Mouse (Mus musculus): Measurements from ENCODE around the gene Sntg2.

DNA sequence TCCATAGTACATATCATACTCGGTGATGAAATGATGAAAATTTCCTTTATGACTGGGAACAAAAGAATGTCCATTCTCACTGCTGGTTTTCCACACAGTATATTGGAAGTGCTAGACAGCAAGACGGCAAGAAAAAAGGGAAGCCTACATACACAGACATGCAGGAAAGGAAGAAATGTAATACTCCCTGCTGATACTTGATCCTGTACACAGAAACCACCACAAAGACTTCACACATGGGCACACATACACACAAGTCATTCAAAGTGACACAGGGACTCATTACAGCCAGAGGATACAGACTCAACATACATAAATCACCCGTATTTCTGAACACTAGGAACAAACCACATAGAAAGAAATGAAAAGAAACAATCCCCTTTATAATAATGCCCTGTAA lies 117.0 kb downstream of the Sntg2 start:
- TF ChIP-seq MYOD1 (IDR thresholded peaks at IDR 0.05; ENCODE audit: control insufficient read depth in 1 of 3, insufficient read length in 2 of 3, low read depth in 2 of 3) = no peak
- no peak for TF ChIP-seq POLR2A (IDR thresholded peaks at IDR 0.05; ENCODE audit: insufficient read length, low read depth)
- TF ChIP-seq MAX (IDR thresholded peaks at IDR 0.05; ENCODE audit: low read depth) = no peak
- TF ChIP-seq POLR2AphosphoS2 (IDR thresholded peaks at IDR 0.05; ENCODE audit: insufficient read length, low read depth) = no peak
- no peak for TF ChIP-seq TCF3 (IDR thresholded peaks at IDR 0.05; ENCODE audit: insufficient read length, low read depth)
- TF ChIP-seq USF1 (IDR thresholded peaks at IDR 0.05; ENCODE audit: low read depth) = no peak
- no peak for TF ChIP-seq MYOG (IDR thresholded peaks at IDR 0.05; ENCODE audit: control insufficient read depth in 1 of 3, insufficient read depth in 1 of 3, insufficient read length in 2 of 3, low read depth in 2 of 3)
- no peak for TF ChIP-seq REST (IDR thresholded peaks at IDR 0.05; ENCODE audit: insufficient read depth, insufficient read length)
- TF ChIP-seq CEBPB (IDR thresholded peaks at IDR 0.05; ENCODE audit: insufficient read depth, poor library complexity, severe bottlenecking) = no peak
- no peak for TF ChIP-seq SRF (IDR thresholded peaks at IDR 0.05; ENCODE audit: control insufficient read depth, insufficient read length, low read depth)
- no peak for TF ChIP-seq E2F4 (IDR thresholded peaks at IDR 0.05; ENCODE audit: insufficient read depth)

All from myocyte (in vitro differentiated cells).